Mouse (Mus musculus) embryonic facial prominence, embryonic 11.5 days (tissue): Measurements from ENCODE around the gene Qsox1. TPM values are rescaled to one million over a fixed set of nuclear protein-coding genes. Genes with fewer than 3 reads are reported as not detected.

Experiments used
- ATAC-seq: fragments of 200-750 bp; cut with Nextera tagmentation; replicated peaks from 2 replicates; pipeline ENCODE4 v1.8.0; 2017; ENCODE audit warnings: low read depth; ENCODE audit not compliant: insufficient number of reproducible peaks, low FRiP score, low TSS enrichment
- DNase-seq: peaks from one replicate; pipeline ENCODE4 v3.0.0-alpha.2; 2015; ENCODE audit warnings: low spot score
- H3K27ac ChIP-seq: fragments of 300-500 bp; sonication (generic); replicated peaks from 2 replicates; pipeline ENCODE4 v1.5.1; 2014; ENCODE audit warnings: mild to moderate bottlenecking, low read depth, low read length, control low read depth
- H3K27me3 ChIP-seq: fragments of 300-500 bp; sonication (generic); 2 replicates; pipeline ENCODE4 v1.6.1; 2014; ENCODE audit warnings: mild to moderate bottlenecking, low read length, moderate library complexity, mixed read lengths; ENCODE audit not compliant: control insufficient read depth, insufficient read depth
- H3K36me3 ChIP-seq: fragments of 300-500 bp; sonication (generic); replicated peaks from 2 replicates; pipeline ENCODE4 v1.6.1; 2014; ENCODE audit warnings: low read depth, mild to moderate bottlenecking, low read length, moderate library complexity, mixed read lengths; ENCODE audit not compliant: control insufficient read depth, insufficient read depth
- H3K4me1 ChIP-seq: fragments of 300-500 bp; sonication (generic); 2 replicates; pipeline ENCODE4 v1.6.1; 2014; ENCODE audit warnings: low read length, mixed read lengths; ENCODE audit not compliant: control insufficient read depth, insufficient read depth
- H3K4me2 ChIP-seq: fragments of 300-500 bp; sonication (generic); 2 replicates; pipeline ENCODE4 v1.6.1; 2014; ENCODE audit warnings: low read depth, mild to moderate bottlenecking, control low read depth, low read length, moderate library complexity
- H3K4me3 ChIP-seq: fragments of 300-500 bp; sonication (generic); 2 replicates; pipeline ENCODE4 v1.5.1; 2014; ENCODE audit warnings: low read depth, low read length, control low read depth
- H3K9ac ChIP-seq: fragments of 300-500 bp; sonication (generic); replicated peaks from 2 replicates; pipeline ENCODE4 v1.6.1; 2014; ENCODE audit warnings: mild to moderate bottlenecking, control low read depth, low read length
- H3K9me3 ChIP-seq: fragments of 300-500 bp; sonication (generic); replicated peaks from 2 replicates; pipeline ENCODE4 v1.6.1; 2016; ENCODE audit warnings: mild to moderate bottlenecking, low read length, inconsistent platforms, mixed read lengths; ENCODE audit not compliant: control insufficient read depth
- WGBS: fragments of 180-500 bp; shearing (Covaris S2); extraction: QIAGEN DNeasy Blood & Tissue Kit; methylation state at CpG from one replicate; pipeline ENCODE4 v1.1.7; 2014; 5-methylcytosine and 5-hydroxymethylcytosine counted together
- polyA plus RNA-seq: library from polyadenylated mRNA; unstranded; fragments of >200 nt; fragmentation: Nextera tagmentation; extraction: Ambion mirVana; gene quantifications from 2 replicates; pipeline ENCODE4 v1.2.1, GENCODE M21; 2014

The Qsox1 gene
- polyA plus RNA-seq, 1 experiment from 2014 or later, result 6.8 TPM

- Histone ChIP-seq H3K27me3 (no peaks in the 10 kb centered on the region), H3K4me3 (no peak overlapping the region), H3K9me3 (no peaks in the 10 kb centered on the region), H3K27ac (no peak overlapping the region), H3K4me2 (no peak overlapping the region), H3K4me1 (no peaks in the 10 kb centered on the region), H3K9ac (no peak overlapping the region), H3K36me3 (no peaks in the 10 kb centered on the region)
- WGBS, result 73% methylated on average over 6 of the region's 6 CpGs
- ATAC-seq, result no peak
- no peak for DNase-seq
These were observed 18.2 kb upstream of the Qsox1 start for GRCm38 (mm10) chr1:155830861-155831260.

- Histone ChIP-seq H3K4me3 (no peak overlapping the region), H3K27me3 (no peaks in the 10 kb centered on the region), H3K27ac (no peak overlapping the region), H3K4me2 (no peak overlapping the region), H3K36me3 (no peaks in the 10 kb centered on the region), H3K4me1 (no peaks in the 10 kb centered on the region), H3K9ac (no peak overlapping the region), H3K9me3 (no peaks in the 10 kb centered on the region)
- 58% methylated on average over 8 of the region's 8 CpGs for WGBS
- no peak for ATAC-seq
- DNase-seq, result no peak
These were observed 15.1 kb upstream of the Qsox1 start for GRCm38 (mm10) chr1:155827703-155828295.

- 53% methylated on average over 5 of the region's 5 CpGs for WGBS
These were observed 14.2 kb upstream of the Qsox1 start for GRCm38 (mm10) chr1:155826803-155827395.

DNA sequence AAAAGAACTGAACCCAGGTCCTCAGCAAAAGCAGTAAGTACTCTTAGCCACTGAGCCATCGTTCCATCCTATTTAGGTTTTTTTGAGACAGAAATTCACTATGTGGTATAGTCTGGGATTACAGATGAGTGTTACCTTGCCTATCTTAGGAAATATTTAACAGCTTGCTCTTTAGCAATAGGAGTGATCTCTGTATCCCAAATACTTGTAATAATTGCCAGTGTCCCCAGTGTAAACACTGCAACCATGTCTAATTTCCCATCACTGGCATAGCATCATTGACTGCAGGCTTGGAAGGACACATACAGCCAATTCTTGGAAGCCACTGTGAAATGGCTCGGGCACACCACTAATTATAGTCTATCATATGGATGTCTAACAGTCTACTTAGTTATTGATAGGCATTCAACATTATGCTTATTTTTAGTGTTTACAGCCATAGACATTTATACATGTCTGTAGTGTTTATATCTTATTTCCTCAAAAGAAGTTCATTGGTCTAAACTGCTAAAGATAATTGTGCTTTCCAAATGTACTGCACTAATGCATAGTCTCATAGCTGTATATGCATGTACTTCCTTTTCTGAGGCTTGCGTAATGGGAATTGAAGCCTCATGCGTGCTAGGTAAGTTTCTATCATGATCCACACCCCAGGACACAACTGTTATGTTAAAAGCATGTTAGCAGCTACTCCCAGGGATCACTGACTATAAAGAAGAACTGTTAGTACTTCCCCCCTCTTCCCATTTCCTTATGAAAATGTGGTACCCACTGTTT, 13.4 kb upstream of the Qsox1 start:
- no peak overlapping the region for H3K9ac ChIP-seq
- no peak overlapping the region for H3K27ac ChIP-seq
- H3K4me1 ChIP-seq, result no peaks in the 10 kb centered on the region
- H3K4me3 ChIP-seq, result no peak overlapping the region
- DNase-seq (no peak), ATAC-seq (no peak)
- no peaks in the 10 kb centered on the region for H3K9me3 ChIP-seq
- WGBS, result 84% methylated on average over 4 of the region's 4 CpGs
- H3K27me3 ChIP-seq, result no peaks in the 10 kb centered on the region
- H3K36me3 ChIP-seq, result no peaks in the 10 kb centered on the region
- no peak overlapping the region for H3K4me2 ChIP-seq

More at GRCm38 (mm10) chr1:155826803-155827395, 14.2 kb upstream of the Qsox1 start:
- no peak overlapping the region for H3K9ac ChIP-seq
- no peaks in the 10 kb centered on the region for H3K27me3 ChIP-seq
- ATAC-seq, result no peak
- no peak for DNase-seq
- H3K9me3 ChIP-seq, result no peaks in the 10 kb centered on the region
- H3K36me3 ChIP-seq, result no peaks in the 10 kb centered on the region
- no peak overlapping the region for H3K4me2 ChIP-seq
- H3K27ac ChIP-seq, result no peak overlapping the region
- no peak overlapping the region for H3K4me3 ChIP-seq
- no peaks in the 10 kb centered on the region for H3K4me1 ChIP-seq

DNA sequence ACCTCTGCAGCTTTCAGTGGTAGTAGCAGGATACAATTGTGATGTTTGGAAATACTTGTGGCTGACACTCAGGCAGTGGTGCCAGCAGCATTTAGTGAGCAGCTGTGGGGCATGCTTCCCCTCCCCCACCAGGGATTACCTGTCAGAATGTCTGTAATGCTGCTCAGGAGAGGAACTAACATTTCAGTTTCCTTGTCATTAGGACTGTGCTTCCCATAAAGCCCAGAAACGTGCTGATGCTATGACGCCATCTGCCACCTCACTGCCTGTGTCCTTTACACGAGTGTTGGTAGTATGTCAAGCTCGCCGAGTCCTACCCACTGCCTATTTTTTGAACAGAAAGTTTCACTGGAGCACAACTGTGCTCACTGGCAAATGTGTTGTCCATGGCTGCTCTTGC, 8.0 kb upstream of the Qsox1 start:
- Histone ChIP-seq H3K4me3 (no peak overlapping the region), H3K27ac (no peak overlapping the region), H3K4me1 (no peaks in the 10 kb centered on the region), H3K27me3 (no peaks in the 10 kb centered on the region), H3K9ac (no peak overlapping the region), H3K4me2 (no peak overlapping the region), H3K9me3 (no peaks in the 10 kb centered on the region), H3K36me3 (no peaks in the 10 kb centered on the region)
- no peak for ATAC-seq
- DNase-seq, result no peak
- WGBS, result 84% methylated on average over 5 of the region's 5 CpGs

DNA sequence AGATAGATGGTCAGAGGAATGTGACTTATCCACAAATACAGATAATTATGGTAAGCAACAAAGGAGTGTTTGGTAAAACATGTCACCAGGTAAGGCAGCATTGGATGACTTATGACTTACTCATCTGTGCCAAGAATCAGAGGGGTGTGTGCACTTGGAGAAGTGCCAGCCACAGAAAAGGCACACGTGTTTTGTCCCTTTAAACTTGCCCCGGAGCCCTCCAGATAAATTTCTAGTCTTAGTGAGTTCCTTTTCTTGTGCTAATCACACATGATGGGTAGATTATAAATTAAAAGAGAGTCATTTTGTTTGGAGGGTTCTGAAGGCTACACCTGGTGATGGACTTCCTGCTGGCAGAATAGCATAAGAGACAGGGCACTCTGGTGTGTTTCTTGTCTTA, 3.5 kb upstream of the Qsox1 start:
- no peak for ATAC-seq
- H3K4me2 ChIP-seq, result no peak overlapping the region
- no peaks in the 10 kb centered on the region for H3K36me3 ChIP-seq
- H3K27me3 ChIP-seq, result no peaks in the 10 kb centered on the region
- H3K27ac ChIP-seq, result no peak overlapping the region
- H3K9me3 ChIP-seq, result no peaks in the 10 kb centered on the region
- 83% methylated on average over 2 of the region's 2 CpGs for WGBS
- H3K4me1 ChIP-seq, result no peaks in the 10 kb centered on the region
- H3K4me3 ChIP-seq, result no peak overlapping the region
- H3K9ac ChIP-seq, result no peak overlapping the region
- DNase-seq, result no peak

- 5% methylated on average over 22 of the region's 22 CpGs for WGBS
- DNase-seq (peak; percentile 52), ATAC-seq (no peak)
- Histone ChIP-seq H3K4me3 (peak overlapping the region; percentile 77), H3K27me3 (no peaks in the 10 kb centered on the region), H3K4me2 (peak overlapping the region; percentile 73), H3K9me3 (no peaks in the 10 kb centered on the region), H3K4me1 (no peaks in the 10 kb centered on the region), H3K36me3 (no peaks in the 10 kb centered on the region), H3K27ac (no peak overlapping the region), H3K9ac (peak overlapping the region; percentile 80)
These were observed 601 bp downstream of the Qsox1 start for GRCm38 (mm10) chr1:155811995-155812580.

GRCm38 (mm10) chr1:155810616-155811015, 2.1 kb downstream of the Qsox1 start:
- Histone ChIP-seq H3K4me1 (no peaks in the 10 kb centered on the region), H3K4me3 (no peak overlapping the region), H3K36me3 (no peaks in the 10 kb centered on the region), H3K27ac (no peak overlapping the region), H3K9ac (no peak overlapping the region), H3K27me3 (no peaks in the 10 kb centered on the region), H3K4me2 (no peak overlapping the region), H3K9me3 (no peaks in the 10 kb centered on the region)
- 52% methylated on average over 7 of the region's 7 CpGs for WGBS
- peak; percentile 12 for DNase-seq
- ATAC-seq, result no peak
